Mouse (Mus musculus): Measurements from ENCODE around the gene Yif1b.
"Not testable (repeated sequence)": the region's sequence is repeated elsewhere in the genome, so short reads cannot be mapped to it uniquely, and the experiment has no call there.

Gene Yif1b

DNA sequence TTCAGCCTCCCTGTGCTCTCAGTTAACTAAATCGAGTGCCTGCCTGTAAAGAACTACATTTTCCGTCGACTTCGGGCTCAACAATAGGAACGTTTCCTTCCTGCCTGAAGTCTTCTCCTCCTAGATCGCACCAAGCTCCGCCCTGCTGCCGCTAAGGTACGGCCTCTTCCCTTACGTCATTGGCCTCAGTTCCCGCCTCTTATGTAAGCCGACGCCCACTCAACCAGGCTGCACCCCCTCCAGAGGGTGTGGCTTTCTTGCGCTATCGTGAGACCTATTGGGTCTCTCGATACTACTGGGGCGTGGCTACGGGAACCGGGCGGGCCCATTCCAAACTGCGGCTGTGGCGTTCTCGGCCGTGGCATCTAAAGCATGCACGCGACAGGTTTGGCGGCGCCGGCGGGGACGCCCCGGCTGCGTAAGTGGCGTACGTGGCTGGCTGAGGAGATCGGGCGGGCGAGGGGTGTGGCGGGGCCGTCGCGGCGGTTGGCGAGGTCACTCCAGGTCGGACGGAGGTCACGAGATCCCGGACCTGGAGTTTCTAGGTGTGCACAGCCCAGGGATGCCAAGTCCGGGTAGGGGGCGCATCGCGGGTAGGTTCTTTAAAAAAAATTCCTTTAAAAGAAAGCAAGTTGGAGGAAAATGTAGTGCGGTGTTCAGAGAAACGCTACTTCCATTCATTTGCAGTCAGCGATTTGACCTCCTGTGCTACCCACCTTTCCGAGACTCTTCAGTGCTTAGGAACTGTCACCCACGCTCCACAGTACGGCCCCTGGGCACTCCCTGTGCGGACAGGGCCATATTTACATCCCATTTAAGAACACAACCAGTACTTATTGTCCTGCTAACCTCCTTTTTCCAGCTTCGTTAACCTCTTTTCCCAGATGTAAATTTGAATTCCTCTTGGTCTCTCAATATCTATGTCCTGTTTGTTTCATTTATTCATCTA, at the start of gene Yif1b:
Yif1b (plus strand) TSS at position 311 of the 949 bp plus-strand sequence.
- DNase-seq (ENCODE audit: low spot score), result peak; percentile 99

DNA sequence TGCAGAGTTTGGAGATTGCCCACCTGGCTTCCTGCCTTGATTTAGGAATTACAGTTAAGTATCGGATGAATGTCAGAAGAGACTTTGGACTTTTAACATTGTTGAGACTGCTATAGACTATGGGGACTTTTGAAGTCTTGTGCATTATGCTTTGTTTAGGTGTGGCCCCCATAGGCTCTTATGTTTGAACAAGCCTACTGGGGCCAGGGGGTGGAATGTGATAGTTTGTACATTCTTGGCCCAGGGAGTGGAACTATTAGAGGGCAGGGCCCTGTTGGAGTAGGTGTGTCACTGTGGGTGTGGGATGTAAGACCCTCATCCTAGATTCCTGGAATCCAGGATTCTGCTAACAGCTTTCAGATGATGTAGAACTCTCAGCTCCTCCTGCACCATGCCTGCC, 43.9 kb upstream of the Yif1b start:
- DNase-seq (ENCODE audit: low spot score), result not testable (repeated sequence)

DNA sequence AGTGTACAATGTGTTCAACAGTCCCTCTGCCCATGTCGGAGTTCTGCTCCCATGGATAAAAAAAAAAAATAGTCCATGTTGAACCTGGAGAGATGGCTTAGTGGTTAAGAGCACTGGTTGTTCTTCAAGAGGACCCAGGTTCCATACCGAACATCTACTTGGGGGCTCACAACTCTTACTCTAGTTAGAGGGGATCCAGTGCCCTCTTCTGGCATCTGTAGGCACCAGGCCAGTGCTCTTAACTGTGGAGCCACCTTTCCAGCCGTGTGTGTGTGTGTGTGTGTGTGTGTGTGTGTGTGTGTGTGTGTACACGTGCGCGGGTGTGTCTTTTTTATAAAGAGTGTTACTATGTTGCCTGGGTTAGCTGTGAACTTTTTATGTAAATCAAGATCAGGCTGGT, 35.6 kb upstream of the Yif1b start:
- DNase-seq (ENCODE audit: low spot score), result no peak

DNA sequence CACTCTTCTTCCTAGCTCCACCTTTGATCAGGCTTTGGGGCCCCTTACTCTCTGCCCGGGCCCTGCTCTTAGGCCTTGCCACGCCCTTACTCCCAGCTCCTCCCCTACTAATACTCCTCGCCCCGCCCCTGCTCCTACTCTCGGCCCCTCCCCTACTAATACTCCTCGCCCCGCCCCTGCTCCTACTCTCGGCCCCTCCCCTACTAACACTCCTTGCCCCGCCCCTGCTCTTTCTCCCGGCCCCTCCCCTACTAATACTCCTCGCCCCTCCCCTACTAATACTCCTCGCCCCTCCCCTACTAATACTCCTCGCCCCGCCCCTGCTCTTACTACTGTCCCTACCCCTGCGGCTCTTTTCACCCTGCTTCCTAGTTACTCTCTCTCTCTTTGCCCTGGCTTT, 27.1 kb upstream of the Yif1b start:
- DNase-seq (ENCODE audit: low spot score), result peak; percentile 69

DNA sequence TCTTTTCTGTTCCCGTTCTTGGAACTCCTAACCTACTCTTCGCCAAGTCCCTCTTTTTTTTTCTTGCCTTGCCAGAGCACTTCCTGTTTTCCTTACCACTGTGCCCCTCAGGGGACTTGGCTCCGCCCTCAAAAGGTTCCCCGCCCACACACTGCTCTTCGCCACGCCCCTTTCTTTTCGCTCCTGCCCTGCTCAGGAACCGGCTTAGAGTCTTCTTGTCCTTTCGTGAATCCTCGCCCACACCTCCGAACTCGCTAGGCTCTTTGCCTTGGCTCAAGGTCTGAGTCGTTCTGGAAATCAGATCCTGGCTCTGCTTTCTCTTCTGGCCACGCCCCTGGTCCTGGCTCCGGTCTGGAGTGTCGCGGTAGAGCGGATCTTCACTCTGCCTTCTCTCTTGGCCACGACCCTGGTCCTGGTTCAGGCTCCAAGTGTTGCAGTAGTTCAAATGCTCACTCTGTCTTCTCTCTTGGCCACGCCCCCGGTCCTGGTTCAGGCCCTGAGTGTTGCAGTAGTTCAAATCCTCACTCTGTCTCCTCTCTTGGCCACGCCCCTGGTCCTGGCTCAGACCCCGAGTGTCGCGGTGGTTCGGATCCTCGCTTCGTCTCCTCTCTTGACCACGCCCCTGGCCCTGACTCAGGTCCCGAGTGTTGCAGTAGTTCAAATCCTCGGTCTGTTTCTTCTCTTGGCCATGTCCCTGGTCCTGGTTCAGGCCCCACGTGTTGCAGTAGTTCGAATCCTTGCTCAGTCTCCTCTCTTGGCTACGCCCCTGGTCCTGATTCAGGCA, 26.5 kb upstream of the Yif1b start:
- DNase-seq (ENCODE audit: low spot score), result peak; percentile 93

DNA sequence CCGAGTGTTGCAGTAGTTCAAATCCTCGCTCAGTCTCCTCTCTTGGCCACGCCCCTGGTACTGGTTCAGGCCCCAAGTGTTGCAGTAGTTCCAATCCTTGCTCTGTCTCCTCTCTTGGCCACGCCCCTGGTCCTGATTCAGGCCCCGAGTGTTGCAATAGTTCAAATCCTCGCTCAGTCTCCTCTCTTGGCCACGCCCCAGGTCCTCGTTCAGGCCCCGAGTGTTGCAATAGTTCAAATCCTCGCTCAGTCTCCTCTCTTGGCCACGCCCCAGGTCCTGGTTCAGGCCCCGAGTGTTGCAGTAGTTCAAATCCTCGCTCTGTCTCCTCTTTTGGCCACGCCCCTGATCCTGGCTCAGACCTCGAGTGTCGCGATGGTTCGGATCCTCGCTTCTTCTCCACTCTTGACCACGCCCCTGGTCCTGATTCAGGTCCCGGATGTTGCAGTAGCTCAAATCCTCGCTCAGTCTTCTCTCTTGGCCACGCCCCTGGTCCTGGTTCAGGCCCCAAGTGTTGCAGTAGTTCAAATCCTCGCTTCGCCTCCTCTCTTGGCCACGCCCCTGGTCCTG, 25.8 kb upstream of the Yif1b start:
- peak; percentile 29 for DNase-seq (ENCODE audit: low spot score)

DNA sequence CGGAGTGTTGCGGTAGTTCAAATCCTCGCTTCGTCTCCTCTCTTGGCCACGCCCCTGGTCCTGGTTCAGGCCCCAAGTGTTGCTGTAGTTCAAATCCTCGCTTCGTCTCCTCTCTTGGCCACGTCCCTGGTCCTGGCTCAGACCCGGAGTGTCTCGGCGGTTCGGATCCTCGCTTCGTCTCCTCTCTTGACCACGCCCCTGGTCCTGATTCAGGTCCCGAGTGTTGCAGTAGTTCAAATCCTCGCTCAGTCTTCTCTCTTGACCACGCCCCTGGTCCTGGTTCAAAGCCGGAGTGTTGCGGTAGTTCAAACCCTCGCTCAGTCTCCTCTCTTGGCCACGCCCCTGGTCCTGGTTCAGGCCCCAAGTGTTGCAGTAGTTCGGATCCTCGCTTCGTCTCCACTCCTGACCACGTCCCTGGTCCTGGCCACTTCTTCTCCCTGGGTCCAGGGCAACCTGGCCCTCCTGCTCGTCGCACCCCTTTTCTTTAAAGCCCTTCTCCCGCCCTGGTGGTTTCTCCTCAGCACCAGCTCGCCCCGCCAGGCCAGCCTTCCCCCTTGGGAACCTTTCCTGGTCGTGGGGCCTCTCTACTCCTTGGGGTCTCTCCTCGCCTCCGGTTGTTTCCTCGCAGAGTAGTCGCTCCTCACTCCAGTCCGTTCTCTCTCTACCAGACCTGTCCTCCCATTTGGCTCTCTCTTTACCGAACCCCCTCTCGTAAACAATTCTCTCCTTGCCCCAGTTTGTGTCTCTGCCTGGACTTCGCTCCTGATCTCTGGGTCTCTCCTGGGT, 25.2 kb upstream of the Yif1b start:
- DNase-seq (ENCODE audit: low spot score), result not testable (repeated sequence)

DNA sequence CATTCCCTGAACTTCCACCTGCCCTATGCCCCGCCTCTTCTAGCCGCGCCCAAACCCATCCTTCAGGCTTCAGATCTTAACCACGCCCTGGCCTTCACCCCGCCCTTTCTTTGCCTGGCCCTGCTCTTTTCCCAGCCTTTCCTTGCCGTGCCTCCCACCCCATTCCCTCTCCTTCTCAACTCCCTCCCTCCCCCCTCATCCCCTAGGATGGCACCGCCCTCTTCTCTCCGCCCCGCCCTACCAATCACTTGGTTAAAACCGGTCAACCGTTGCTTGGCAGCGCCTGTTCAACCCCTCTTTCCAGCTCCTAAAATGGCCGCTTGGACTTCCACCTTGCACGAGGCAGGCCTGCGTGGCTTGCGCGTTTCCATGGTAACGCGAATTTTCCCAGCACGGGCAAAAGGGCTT, 24.4 kb upstream of the Yif1b start, which contains the start of gene Catsperg1:
Catsperg1 (minus strand) TSS at position 361 of the 408 bp plus-strand sequence.
- no peak for DNase-seq (ENCODE audit: low spot score)

DNA sequence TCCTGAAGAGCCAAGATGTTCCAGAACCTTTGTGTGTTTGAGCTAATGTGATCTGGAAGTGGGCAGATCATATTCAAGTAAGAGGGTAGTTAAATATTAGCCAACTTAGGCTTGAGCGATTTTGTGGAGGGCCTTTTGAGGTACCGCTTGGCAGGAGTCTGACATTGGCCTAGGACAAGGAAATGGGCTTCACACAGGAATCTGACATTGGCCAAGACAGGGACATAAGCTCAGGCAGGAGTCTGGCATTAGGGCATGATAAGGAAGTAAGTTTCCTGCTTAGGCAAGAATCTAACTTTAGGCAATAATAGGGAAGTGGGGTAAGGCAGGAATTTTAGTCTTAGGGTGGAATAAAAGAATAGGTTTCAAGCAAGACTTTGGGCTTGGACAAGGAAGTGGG, 23.9 kb upstream of the Yif1b start:
- no peak for DNase-seq (ENCODE audit: low spot score)

DNA sequence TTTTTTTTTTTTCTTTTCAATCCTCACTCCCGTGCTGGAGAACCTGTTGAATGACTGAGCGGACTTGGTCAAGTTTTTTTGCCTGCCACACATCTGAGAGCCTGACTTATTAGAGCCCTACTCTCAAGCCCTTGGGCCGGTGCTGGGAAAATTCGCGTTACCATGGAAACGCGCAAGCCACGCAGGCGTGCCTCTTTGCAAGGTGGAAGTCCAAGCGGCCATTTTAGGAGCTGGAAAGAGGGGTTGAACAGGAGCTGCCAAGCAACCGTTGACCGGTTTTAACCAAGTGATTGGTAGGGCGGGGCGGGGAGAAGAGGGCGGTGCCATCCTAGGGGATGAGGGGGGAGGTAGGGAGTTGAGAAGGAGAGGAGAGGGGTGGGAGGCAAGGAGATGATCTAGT, 23.3 kb upstream of the Yif1b start:
- no peak for DNase-seq (ENCODE audit: low spot score)

DNA sequence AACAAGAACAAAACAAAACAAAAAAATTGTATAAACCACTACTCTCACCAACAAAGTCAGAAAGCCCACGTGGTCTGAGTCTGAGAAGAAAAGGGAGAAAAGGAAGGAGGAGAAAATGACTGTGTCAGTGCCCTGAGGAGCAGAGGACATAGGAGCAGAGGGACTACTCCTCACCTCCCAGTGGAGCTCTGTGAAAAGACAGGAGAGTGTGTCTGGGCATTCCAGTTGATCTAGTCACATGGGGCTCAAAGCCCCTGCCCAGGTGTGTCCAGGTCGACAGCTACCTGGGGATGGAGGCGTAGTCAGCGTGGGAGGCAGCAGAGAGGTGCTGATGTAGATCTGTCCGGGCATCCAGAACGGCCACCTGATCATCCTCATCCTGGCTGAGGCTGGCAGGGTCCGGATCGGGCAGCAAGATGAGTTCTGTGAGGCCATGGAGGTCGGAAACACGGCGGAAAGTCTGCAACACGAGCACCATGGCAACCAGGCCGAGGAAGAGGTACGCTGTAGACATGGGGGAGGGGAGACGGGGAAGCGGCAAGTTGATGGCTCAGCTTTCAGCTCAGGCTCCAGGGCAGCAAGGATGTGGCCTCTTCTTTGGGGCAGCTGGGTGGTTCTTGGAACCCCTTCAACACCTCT, 13.3 kb upstream of the Yif1b start:
- DNase-seq (ENCODE audit: low spot score), result no peak

DNA sequence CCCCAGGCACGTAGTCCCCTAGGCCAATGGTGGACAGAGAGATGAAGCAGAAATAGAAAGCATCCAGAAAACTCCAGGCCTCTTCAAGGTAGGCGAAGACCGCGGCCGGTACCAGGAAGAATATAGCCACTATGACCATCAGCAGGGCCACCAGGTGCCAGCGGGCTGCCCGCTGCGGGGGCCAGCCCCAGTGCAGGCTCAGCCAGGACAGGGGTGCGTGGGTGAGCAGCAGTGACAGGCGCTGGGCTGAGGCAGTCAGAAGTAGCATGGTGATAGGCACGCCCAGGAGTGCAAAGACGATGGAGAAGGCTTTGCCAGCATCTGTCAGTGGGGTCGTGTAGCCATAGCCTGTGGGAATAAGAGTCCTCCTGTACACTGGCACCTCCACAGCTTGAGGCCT, 12.6 kb upstream of the Yif1b start:
- DNase-seq (ENCODE audit: low spot score), result no peak

DNA sequence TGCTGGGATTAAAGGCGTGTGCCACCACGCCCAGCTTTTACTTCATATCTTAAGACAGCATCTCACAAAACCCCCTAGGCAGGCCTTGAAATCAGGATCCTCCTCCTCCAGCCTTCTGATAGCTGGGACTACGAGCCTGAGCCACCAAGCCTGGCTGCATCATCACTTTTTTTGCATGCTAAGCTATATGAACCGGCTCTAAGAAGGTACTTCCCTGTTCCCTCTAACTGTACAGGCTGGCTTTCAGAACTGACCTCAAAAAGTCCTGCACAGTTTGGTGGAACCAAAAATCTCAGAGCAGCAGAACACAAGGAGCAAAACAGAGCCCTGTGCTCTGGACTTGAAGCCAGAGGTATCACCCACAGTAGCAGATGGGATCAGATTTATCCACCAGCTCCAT, 9.9 kb upstream of the Yif1b start:
- DNase-seq (ENCODE audit: low spot score), result no peak

DNA sequence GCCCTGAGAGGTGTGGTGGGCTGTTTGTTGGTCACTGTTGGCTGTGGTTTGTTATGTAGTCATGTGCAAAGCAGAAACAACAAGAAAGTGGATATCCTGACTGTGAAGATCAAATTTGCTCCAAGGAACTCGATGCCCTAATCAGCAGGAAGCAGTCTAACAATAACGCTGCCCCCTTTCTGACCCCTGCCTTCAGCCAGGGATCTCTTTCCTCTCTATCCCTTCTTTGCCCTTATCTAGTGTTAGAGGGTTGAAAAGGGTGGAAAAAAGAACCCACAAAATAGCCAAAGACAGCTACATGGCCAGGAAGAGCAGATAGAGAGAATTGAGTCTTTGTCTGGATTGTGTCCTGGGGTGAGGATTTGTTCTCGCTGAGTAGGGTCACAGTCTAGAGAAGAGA, 7.6 kb upstream of the Yif1b start:
- DNase-seq (ENCODE audit: low spot score), result no peak

DNA sequence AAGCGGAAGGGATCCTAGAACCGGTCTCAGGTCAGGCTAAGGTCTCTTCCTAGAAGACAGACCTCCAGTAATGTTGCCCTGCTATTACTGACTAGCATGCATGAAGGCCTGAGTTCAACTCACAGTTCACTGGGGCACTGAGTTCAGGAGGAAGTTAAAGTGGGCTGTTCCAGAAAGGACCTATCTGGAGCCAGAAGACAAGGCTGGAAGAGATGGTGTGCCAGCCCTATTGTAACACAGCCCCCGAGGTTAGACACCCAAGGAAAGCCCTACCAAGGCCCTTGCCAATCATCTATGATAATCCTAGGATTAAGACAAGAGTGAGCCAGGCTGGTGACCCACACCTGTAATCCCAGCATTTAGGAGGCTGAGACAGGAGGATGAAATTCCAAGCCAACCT, 6.6 kb upstream of the Yif1b start:
- DNase-seq (ENCODE audit: low spot score), result no peak

DNA sequence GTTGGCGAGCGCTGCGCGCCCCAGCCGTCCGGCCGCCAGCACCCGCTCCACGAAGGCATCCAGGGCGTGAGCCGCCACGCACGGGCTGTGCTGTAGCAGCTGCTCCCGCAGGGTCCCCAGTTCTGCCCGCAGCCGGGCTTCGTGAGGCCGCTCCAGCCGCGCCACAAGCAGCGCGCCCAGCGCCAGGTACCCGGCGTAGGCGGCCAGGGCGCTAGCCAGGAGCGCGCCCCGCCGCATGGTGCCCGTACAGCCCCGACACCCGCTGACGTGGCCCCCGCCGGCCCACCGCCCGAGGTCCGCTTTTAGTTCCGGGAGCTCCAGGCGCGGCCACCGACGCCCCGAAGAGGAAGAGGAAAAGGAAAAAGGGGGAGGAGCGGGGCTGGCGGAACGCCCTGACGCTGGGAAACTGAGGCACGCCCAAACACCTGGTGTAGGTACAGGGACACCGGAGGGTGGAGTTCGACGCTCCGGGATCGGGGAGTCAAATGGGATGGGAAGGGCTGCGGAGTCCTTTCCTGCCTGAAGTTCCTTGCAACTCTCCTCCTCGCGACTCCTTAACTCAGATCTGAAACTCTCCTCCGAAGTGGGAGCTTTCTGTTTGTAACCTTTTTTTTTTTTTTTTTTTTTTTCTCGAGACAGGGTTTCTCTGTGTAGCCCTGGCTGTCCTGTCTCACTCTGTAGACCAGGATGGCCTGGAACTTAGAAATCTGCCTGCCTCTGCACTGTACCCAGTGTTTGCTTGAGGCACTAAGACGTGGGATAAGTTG, 5.7 kb upstream of the Yif1b start, which contains the start of gene Kcnk6:
Kcnk6 (minus strand) TSS at position 269 of the 767 bp plus-strand sequence.
- DNase-seq (ENCODE audit: low spot score), result peak; percentile 57

DNA sequence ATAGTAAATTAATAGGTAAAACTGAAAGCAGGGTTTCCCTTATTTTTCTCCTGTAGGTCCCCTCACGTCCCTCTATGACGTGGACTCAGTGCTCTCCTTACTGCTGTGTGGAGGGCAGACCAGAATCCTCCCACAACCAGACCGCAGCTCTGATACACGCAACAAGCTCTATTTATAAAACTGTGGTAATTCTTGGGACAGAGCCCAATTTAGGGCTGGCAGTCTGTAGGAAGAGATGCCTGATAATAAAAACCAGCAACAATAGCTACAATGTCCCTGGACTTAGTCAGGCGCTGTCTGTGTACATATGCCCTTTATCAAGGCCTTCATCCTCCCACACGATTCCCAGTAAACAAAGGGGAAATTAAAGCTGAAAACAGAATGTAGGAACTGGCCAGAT, 4.4 kb upstream of the Yif1b start:
- no peak for DNase-seq (ENCODE audit: low spot score)

DNA sequence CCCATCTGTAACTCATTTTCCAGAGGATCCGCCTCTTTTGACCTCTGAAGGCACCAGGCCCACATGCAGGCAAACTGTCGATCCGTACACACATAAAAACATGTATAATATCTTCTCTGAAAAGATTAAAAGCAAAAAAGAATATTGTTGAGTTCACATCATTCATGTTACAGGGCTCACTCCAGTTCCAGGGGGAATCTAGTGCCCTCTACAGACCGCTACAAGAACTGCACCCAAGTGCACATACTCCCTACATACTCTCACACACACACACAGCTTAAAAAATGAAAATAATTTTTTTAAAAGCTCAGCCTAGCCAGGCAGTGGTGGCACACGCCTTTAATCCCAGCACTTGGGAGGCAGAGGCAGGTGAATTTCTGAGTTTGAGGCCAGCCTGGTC, 3.5 kb upstream of the Yif1b start:
- no peak for DNase-seq (ENCODE audit: low spot score)

DNA sequence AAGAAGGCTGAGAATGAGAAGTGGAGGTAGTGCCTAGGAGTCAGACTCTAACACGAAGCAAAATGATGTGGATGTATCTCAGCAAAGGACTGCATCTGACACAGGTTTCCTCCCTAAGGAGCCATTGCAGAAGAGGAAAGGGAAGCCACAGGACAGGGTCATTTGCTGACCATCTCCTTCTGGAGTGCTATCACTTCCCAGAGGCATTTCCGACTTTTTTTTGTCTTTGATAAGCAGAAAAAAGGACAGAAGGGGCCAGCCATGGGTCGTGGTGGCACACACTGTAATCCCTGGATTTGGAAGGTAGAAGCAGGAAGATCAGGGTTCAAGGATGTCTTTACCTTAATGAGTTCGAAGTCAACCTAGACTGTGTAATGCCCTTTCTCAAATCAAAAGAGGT, 1.5 kb upstream of the Yif1b start:
- no peak for DNase-seq (ENCODE audit: low spot score)

DNA sequence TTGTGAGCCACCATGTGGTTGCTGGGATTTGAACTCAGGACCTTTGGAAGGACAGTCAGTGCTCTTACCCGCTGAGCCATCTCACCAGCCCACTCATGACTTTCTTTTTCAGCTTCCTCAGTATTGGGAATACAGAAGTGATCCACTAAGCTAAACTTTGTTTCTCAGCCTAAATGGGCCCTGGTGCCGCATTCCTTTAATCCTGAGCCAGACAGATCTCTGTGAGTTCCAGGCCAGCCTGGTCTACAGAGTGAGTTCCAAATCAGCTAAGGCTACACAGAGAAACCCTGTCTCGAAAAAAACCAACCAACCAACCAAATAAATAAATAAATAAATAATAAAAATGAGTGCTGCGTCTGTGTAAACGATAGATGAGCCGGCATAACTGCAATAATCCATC, 533 bp upstream of the Yif1b start:
- DNase-seq (ENCODE audit: low spot score), result not testable (repeated sequence)
